Mouse (Mus musculus) midbrain, embryonic 13.5 days (tissue): ENCODE data around the gene Rnf185. TPM values are rescaled to one million over a fixed set of nuclear protein-coding genes. Genes with fewer than 3 reads are reported as not detected.

Experiments used
- ATAC-seq: fragments of 200-750 bp; cut with Nextera tagmentation; 2 replicates; pipeline ENCODE4 v1.8.0; 2017; ENCODE audit warnings: mild to moderate bottlenecking, moderate TSS enrichment, moderate library complexity
- H3K27ac ChIP-seq: fragments of 300-500 bp; sonication (generic); 2 replicates; pipeline ENCODE4 v1.5.1; 2015; ENCODE audit warnings: inconsistent platforms, mild to moderate bottlenecking, moderate library complexity
- H3K27me3 ChIP-seq: fragments of 300-500 bp; sonication (generic); 2 replicates; pipeline ENCODE4 v1.6.1; 2015; ENCODE audit warnings: mild to moderate bottlenecking, inconsistent platforms
- H3K36me3 ChIP-seq: fragments of 300-500 bp; sonication (generic); 2 replicates; pipeline ENCODE4 v1.6.1; 2015; ENCODE audit warnings: mild to moderate bottlenecking, inconsistent platforms
- H3K4me1 ChIP-seq: fragments of 300-500 bp; sonication (generic); replicated peaks from 2 replicates; pipeline ENCODE4 v1.6.1; 2015; ENCODE audit warnings: inconsistent platforms
- H3K4me2 ChIP-seq: fragments of 300-500 bp; sonication (generic); replicated peaks from 2 replicates; pipeline ENCODE4 v1.6.1; 2015; ENCODE audit warnings: moderate library complexity, mild to moderate bottlenecking, inconsistent platforms
- H3K4me3 ChIP-seq: fragments of 300-500 bp; sonication (generic); replicated peaks from 2 replicates; pipeline ENCODE4 v1.5.1; 2015; ENCODE audit warnings: mild to moderate bottlenecking, inconsistent platforms
- H3K9ac ChIP-seq: fragments of 300-500 bp; sonication (generic); replicated peaks from 2 replicates; pipeline ENCODE4 v1.6.1; 2015; ENCODE audit warnings: mild to moderate bottlenecking, inconsistent platforms
- H3K9me3 ChIP-seq: fragments of 300-500 bp; sonication (generic); 2 replicates; pipeline ENCODE4 v1.6.1; 2016; ENCODE audit warnings: mild to moderate bottlenecking, inconsistent platforms
- WGBS: fragments of 180-500 bp; shearing (Covaris S2); methylation state at CpG from one replicate; pipeline ENCODE4 v1.1.7; 2015; 5-methylcytosine and 5-hydroxymethylcytosine counted together
- polyA plus RNA-seq: library from polyadenylated mRNA; unstranded; fragments of >200 nt; fragmentation: Nextera tagmentation; extraction: Ambion mirVana; gene quantifications from 2 replicates; pipeline ENCODE4 v1.2.1, GENCODE M21; 2015

Rnf185 gene
- 46.6 and 49.3 TPM in 2 replicates for polyA plus RNA-seq

DNA sequence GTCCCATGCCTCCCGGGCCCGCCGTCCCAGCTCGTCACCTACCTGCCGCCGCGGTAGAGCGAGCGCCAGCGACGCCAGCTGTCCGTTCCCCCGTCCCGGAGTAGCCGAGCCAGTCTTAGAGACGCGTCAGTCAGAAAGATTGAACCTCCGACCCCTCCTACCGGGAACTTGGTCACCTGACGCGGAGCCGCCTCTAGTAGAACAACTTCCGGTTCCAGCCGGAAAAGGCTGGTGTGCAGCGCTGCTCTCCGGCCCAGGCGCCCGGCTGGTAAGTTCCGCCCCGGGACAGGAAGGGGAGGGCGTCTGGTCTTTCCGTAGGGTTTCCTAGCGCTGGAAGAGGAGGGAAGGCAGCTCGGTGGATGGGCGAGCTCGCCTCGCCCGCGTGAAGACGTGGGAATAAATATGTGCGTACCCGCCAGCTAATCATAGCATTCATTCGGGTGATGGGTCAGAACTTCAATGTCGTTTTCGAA, at the start of gene Rnf185:
Gene Rnf185, minus strand, starts transcription at position 197 of the 473 bp plus-strand sequence.
- peak within 1 kb of the TSS; percentile 85 for H3K9ac ChIP-seq
- ATAC-seq, result peak; percentile 98
- under 1% methylated on average over 45 of the region's 45 CpGs for WGBS

DNA sequence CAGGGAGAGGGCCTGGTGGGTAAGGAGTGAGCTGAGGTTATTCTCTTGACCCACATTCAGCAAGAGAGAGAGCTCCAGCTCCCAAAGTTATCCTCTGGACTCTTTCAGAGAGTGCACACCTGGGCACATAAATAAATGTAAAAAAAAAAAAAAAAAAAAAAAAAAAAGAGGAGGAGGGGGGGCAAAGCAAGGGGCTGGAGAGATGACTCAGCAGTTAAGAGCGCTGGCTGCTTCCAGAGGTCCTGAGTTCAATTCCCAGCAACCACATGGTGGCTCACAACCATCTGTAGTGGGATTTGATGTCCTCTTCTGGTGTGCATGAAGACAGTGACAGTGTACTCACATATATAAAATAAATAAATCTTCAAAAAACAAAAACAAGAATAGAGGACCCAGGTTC, 45.1 kb upstream of the Rnf185 start:
- Histone ChIP-seq H3K9ac (no peak overlapping the region), H3K27me3 (no peaks in the 10 kb centered on the region), H3K9me3 (no peaks in the 10 kb centered on the region), H3K4me3 (no peak overlapping the region), H3K4me1 (no peaks in the 10 kb centered on the region), H3K36me3 (no peaks in the 10 kb centered on the region), H3K4me2 (no peak overlapping the region), H3K27ac (no peak overlapping the region)
- WGBS, result 100% methylated on average over 1 of the region's 1 CpGs
- no peak for ATAC-seq

More for the DNA sequence above, at the start of gene Rnf185:
- Histone ChIP-seq H3K27ac (peak within 1 kb of the TSS; percentile 92), H3K4me2 (peak within 1 kb of the TSS; percentile 91), H3K4me1 (peaks cover 26% of the 10 kb centered on the region), H3K4me3 (peak within 1 kb of the TSS; percentile 74), H3K36me3 (peaks cover 7% of the 10 kb centered on the region), H3K9me3 (no peaks in the 10 kb centered on the region), H3K27me3 (no peaks in the 10 kb centered on the region)

DNA sequence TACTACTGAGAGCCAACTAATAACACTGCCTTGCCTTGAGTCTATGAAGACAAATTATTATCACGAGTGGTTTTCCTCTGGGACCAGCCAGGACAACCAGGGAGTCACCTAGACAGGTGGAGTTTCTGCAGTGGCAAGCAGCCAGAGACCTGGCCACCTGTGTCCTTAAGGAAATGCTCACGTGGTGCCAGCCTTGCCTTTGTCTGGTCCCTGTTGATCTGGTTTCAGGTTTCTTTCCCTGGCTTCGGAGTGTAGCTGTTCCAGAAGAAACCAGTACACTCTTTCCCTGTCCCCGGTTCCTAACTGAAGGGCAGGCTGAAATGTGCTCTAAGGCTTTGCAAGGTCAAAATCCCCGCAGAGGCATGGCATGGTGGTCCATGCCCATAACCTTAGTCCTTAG, 44.6 kb upstream of the Rnf185 start:
- no peak overlapping the region for H3K27ac ChIP-seq
- ATAC-seq, result no peak
- 66% methylated on average over 5 of the region's 5 CpGs for WGBS
- no peaks in the 10 kb centered on the region for H3K4me1 ChIP-seq
- H3K4me3 ChIP-seq, result no peak overlapping the region
- H3K9me3 ChIP-seq, result no peaks in the 10 kb centered on the region
- H3K9ac ChIP-seq, result no peak overlapping the region
- H3K36me3 ChIP-seq, result no peaks in the 10 kb centered on the region
- H3K4me2 ChIP-seq, result no peak overlapping the region
- no peaks in the 10 kb centered on the region for H3K27me3 ChIP-seq

DNA sequence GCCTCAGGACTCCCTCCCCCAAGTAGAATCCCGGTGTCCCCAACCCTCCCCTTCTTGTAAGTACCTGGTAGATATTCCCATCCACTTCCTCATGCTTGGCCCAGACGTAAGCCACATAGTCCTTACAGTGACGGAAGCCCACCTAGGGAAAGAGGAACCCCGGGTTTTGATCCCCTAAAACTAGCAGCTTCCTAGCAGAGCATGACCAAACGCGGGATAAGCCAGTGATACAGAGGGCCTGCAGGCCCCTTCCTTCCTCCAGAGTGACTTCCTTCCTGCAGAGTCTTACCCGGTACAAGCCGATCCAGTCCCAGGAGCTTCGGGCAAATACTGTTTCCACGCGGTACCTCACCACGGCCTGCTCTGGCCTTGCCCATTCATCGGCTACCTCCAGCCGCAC, 43.3 kb upstream of the Rnf185 start:
- ATAC-seq, result no peak
- Histone ChIP-seq H3K4me2 (no peak overlapping the region), H3K9me3 (no peaks in the 10 kb centered on the region), H3K4me3 (no peak overlapping the region), H3K9ac (no peak overlapping the region), H3K4me1 (no peaks in the 10 kb centered on the region), H3K27me3 (no peaks in the 10 kb centered on the region), H3K27ac (no peak overlapping the region), H3K36me3 (no peaks in the 10 kb centered on the region)
- WGBS, result 90% methylated on average over 14 of the region's 14 CpGs

DNA sequence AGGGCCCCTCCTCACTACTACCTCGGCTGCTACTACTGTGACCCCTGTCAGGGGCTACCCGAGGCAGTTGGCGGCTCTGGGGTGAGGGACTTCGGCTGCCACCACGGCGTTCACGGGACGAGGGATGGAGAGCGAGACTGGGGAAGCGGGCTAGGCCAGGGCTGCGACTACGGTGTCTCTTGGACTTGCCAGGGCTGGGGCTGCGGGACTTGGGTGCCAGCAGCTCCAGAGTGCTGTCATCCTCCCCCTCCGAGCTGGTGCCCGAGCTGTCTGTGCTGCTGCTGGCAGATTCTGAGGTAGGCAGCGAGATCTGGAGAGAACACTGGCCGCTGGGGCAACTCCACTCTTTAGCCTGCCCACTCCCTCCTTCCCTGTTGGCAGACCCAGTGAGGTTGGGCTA, 42.7 kb upstream of the Rnf185 start:
- WGBS, result 89% methylated on average over 17 of the region's 17 CpGs
- H3K4me3 ChIP-seq, result no peak overlapping the region
- no peaks in the 10 kb centered on the region for H3K27me3 ChIP-seq
- no peak overlapping the region for H3K27ac ChIP-seq
- no peak for ATAC-seq
- H3K36me3 ChIP-seq, result no peaks in the 10 kb centered on the region
- no peak overlapping the region for H3K4me2 ChIP-seq
- H3K4me1 ChIP-seq, result no peaks in the 10 kb centered on the region
- no peak overlapping the region for H3K9ac ChIP-seq
- no peaks in the 10 kb centered on the region for H3K9me3 ChIP-seq

DNA sequence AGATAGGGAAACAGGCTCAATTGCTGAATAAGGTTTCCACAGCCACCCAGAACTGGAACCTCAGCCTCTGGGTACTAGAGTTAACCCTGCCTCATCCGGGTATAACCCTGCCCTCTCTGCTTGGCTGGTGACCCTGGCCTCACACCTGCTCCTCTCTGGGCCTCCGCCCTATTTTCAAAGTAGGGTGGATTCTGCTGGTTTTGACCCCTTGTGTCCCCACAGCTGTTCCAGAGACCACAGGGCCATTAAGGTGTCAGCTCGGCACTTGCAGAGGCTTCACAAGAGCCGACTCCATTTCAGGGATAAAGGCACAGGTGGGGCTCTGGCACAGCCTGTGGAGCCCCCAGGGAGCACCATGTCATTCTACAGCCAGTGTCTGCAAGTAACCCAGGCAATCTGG, 40.6 kb upstream of the Rnf185 start:
- H3K27ac ChIP-seq, result no peak overlapping the region
- no peaks in the 10 kb centered on the region for H3K27me3 ChIP-seq
- no peak overlapping the region for H3K4me2 ChIP-seq
- no peak overlapping the region for H3K9ac ChIP-seq
- no peak for ATAC-seq
- 75% methylated on average over 4 of the region's 4 CpGs for WGBS
- no peaks in the 10 kb centered on the region for H3K36me3 ChIP-seq
- H3K4me1 ChIP-seq, result no peaks in the 10 kb centered on the region
- H3K9me3 ChIP-seq, result no peaks in the 10 kb centered on the region
- no peak overlapping the region for H3K4me3 ChIP-seq

DNA sequence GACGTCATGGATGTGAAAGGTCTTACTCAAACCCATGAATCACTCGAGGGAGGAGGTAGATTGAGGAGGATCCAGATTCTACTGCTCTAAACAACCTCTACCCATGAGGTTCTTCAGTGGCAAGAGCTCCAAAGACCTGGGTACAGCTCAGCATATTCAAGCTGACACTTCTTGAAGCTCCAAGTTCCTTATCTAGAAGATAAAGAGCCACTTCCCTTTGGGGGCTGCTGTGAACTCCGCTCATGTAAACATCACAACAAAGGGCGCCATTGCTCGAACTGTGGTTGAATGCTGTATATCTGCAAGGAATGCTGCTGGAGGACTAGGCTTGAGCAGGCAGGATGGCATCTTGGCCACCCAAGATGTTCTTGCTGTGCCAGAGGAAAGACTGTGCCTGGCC, 36.9 kb upstream of the Rnf185 start:
- Histone ChIP-seq H3K36me3 (no peaks in the 10 kb centered on the region), H3K4me1 (no peaks in the 10 kb centered on the region), H3K9ac (no peak overlapping the region), H3K4me2 (no peak overlapping the region), H3K4me3 (no peak overlapping the region), H3K27me3 (no peaks in the 10 kb centered on the region), H3K9me3 (no peaks in the 10 kb centered on the region), H3K27ac (no peak overlapping the region)
- 82% methylated on average over 5 of the region's 5 CpGs for WGBS
- ATAC-seq, result no peak

DNA sequence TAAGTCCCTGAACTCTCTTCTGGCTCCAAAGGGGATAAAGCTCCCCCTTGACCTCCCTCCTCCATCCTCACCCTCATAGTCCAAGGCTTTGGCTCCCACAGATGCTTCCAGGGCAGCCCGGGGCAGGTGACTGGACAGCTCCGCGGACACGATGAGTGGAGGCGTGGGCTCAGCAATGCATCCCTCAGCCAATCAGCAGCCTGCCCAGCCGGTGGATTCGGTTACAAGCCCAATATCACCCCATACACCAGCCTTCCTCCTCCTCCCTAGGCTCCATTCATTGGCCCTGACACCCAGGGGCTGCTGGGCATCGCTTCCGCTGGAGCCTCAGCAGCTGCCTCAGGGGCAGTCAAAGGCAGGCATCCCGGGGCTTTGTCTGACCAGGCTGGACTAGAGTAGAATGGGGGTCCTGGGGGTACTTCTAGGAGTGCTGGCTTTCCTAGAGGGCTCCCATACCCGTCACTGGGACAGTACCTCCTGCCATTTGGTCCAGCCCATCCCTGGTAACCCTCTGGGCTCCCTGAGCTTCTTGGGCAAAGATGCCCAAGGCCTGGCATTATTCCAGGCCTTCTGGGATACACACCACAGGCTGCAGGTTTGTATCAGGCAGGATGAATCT, 35.9 kb upstream of the Rnf185 start, which contains the start of gene Pla2g3:
Gene Pla2g3, plus strand, starts transcription at position 333 of the 619 bp plus-strand sequence.
- H3K27ac ChIP-seq, result no peak within 1 kb of the TSS
- no peaks in the 10 kb centered on the region for H3K36me3 ChIP-seq
- no peaks in the 10 kb centered on the region for H3K4me1 ChIP-seq
- no peaks in the 10 kb centered on the region for H3K27me3 ChIP-seq
- H3K9ac ChIP-seq, result no peak within 1 kb of the TSS
- no peaks in the 10 kb centered on the region for H3K9me3 ChIP-seq
- ATAC-seq, result no peak
- WGBS, result 34% methylated on average over 11 of the region's 11 CpGs
- H3K4me3 ChIP-seq, result no peak within 1 kb of the TSS
- H3K4me2 ChIP-seq, result no peak within 1 kb of the TSS

DNA sequence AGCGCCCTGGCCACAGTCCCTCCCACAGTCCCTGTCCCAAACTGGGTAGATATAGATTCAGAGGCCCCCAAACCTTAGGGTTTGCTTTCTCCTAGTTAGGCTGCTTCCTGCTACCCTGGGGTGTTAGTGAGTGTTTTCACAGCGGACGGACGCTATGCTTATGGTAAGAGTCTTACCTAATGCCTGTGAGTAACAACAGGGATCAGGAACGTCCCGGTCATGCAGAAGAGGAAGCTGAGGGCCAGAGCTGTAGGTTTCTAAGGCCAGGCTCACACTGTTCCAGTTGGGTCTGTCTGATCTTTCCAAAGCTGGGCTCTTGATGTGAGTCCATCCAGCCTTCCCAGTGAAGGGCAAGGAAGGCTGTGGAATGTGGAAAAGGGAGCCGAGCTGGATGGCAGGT, 34.2 kb upstream of the Rnf185 start:
- H3K4me1 ChIP-seq, result no peaks in the 10 kb centered on the region
- no peaks in the 10 kb centered on the region for H3K27me3 ChIP-seq
- no peak overlapping the region for H3K27ac ChIP-seq
- no peak overlapping the region for H3K4me2 ChIP-seq
- H3K9ac ChIP-seq, result no peak overlapping the region
- no peaks in the 10 kb centered on the region for H3K9me3 ChIP-seq
- no peaks in the 10 kb centered on the region for H3K36me3 ChIP-seq
- H3K4me3 ChIP-seq, result no peak overlapping the region
- 80% methylated on average over 7 of the region's 7 CpGs for WGBS
- ATAC-seq, result no peak

DNA sequence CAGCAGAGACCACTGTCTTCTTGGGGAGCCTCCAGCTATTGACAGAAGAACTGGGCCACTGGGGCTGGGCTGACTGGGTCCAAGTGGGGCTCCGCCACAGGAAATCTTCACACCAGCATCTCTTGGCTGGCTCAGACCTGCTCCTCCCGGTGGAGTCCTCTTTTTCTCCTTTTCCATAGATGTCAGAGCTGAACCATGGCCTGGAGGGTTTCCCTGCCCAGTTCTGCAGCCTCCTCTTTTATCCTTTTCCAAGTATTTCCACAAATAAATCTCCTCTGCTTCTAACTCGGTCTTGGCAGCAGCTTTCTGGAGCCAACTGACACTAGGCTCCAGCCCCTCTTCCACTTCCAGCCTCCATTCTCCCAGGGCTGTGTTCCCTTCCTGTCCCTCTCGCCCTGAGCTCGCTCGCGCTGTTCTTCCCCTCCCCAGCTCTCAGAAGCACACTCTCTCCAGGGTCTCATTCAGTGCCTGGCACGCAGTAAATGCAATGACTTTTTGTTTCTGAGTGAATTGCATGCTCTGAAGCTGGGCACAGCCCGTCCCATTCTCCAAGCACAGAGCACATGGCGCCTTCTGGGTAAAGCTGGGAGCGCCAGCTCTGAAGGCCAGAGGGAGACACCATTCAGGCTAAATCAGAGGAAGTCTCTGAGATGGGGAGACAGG, 31.9 kb upstream of the Rnf185 start:
- 67% methylated on average over 11 of the region's 11 CpGs for WGBS
- H3K36me3 ChIP-seq, result no peaks in the 10 kb centered on the region
- no peaks in the 10 kb centered on the region for H3K9me3 ChIP-seq
- H3K9ac ChIP-seq, result no peak overlapping the region
- no peak overlapping the region for H3K4me3 ChIP-seq
- no peak for ATAC-seq
- H3K27ac ChIP-seq, result no peak overlapping the region
- no peaks in the 10 kb centered on the region for H3K4me1 ChIP-seq
- no peaks in the 10 kb centered on the region for H3K27me3 ChIP-seq
- no peak overlapping the region for H3K4me2 ChIP-seq

DNA sequence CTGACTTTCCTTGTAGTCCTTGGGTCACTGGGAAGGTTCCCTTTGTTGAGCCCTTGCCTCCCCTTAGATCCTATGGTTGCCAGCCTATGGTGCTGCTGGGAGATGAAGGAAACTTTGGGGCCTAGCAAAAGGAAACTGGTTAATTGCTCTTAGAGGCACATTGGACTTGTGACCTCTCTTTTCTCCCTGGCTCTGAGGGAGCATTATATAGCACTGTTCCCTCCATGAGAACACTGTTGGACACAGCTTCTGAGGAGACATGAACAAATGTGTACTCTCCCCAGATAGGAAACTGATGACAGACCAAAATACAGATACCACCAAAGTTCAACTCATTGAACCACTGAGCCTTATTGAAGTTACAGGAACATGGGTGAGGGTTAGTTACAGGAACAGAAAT, 23.3 kb upstream of the Rnf185 start:
- no peak overlapping the region for H3K4me2 ChIP-seq
- no peaks in the 10 kb centered on the region for H3K27me3 ChIP-seq
- H3K4me1 ChIP-seq, result no peaks in the 10 kb centered on the region
- H3K9ac ChIP-seq, result no peak overlapping the region
- no peaks in the 10 kb centered on the region for H3K9me3 ChIP-seq
- no peaks in the 10 kb centered on the region for H3K36me3 ChIP-seq
- no peak for ATAC-seq
- no peak overlapping the region for H3K4me3 ChIP-seq
- H3K27ac ChIP-seq, result no peak overlapping the region

DNA sequence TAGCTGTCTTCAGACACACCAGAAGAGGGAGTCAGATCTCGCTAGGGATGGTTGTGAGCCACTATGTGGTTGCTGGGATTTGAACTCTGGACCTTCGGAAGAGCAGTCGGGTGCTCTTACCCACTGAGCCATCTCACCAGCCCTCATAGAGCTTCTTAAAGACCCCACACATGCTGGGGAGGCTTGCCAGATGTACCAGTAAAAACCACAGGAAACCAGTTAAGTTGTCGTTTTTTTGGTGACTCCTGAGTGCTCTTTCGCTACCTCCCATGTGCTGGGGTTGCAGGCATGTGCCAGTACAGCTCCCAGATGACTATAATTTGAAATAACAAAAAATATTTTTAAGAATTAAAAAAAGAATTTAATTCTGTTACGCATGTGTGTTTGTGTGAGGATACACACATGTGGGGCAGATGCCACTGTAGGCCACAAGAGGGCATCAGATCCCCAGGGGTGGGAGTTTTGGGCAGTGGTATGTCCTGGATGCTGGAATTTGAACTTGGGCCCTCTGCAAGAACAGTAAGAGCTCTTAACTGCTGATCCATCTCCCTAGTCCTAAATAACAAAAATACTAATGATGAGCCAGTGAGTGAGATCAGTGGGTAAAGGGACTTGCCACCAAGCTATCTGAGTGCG, 22.4 kb upstream of the Rnf185 start:
- H3K4me3 ChIP-seq, result no peak overlapping the region
- no peaks in the 10 kb centered on the region for H3K9me3 ChIP-seq
- no peak overlapping the region for H3K4me2 ChIP-seq
- H3K27ac ChIP-seq, result no peak overlapping the region
- no peak for ATAC-seq
- 90% methylated on average over 7 of the region's 7 CpGs for WGBS
- no peaks in the 10 kb centered on the region for H3K4me1 ChIP-seq
- no peak overlapping the region for H3K9ac ChIP-seq
- no peaks in the 10 kb centered on the region for H3K36me3 ChIP-seq
- H3K27me3 ChIP-seq, result no peaks in the 10 kb centered on the region
